Mouse (Mus musculus) embryonic facial prominence, embryonic 13.5 days (tissue): ENCODE data around the gene S100a13. TPM values are rescaled to one million over a fixed set of nuclear protein-coding genes. Genes with fewer than 3 reads are reported as not detected.
A peak's percentile ranks its signal among the peaks of the same experiment; 100 is the strongest.

Experiments used
- ATAC-seq: fragments of 200-750 bp; cut with Nextera tagmentation; 2 replicates; pipeline ENCODE4 v1.8.0; 2017; ENCODE audit warnings: low read depth; ENCODE audit not compliant: insufficient number of reproducible peaks, insufficient read depth, low FRiP score, low TSS enrichment
- H3K27ac ChIP-seq: fragments of 300-500 bp; sonication (generic); 2 replicates; pipeline ENCODE4 v1.5.1; 2015; ENCODE audit warnings: moderate library complexity, mild to moderate bottlenecking, inconsistent platforms
- H3K27me3 ChIP-seq: fragments of 300-500 bp; sonication (generic); 2 replicates; pipeline ENCODE4 v1.6.1; 2015; ENCODE audit warnings: mild to moderate bottlenecking, inconsistent platforms
- H3K36me3 ChIP-seq: fragments of 300-500 bp; sonication (generic); 2 replicates; pipeline ENCODE4 v1.6.1; 2015; ENCODE audit warnings: mild to moderate bottlenecking, inconsistent platforms
- H3K4me1 ChIP-seq: fragments of 300-500 bp; sonication (generic); 2 replicates; pipeline ENCODE4 v1.6.1; 2015; ENCODE audit warnings: inconsistent platforms
- H3K4me2 ChIP-seq: fragments of 300-500 bp; sonication (generic); 2 replicates; pipeline ENCODE4 v1.6.1; 2015; ENCODE audit warnings: moderate library complexity, mild to moderate bottlenecking, inconsistent platforms
- H3K4me3 ChIP-seq: fragments of 300-500 bp; sonication (generic); 2 replicates; pipeline ENCODE4 v1.5.1; 2015; ENCODE audit warnings: mild to moderate bottlenecking, inconsistent platforms
- H3K9ac ChIP-seq: fragments of 300-500 bp; sonication (generic); 2 replicates; pipeline ENCODE4 v1.6.1; 2015; ENCODE audit warnings: mild to moderate bottlenecking, inconsistent platforms
- H3K9me3 ChIP-seq: fragments of 300-500 bp; sonication (generic); 2 replicates; pipeline ENCODE4 v1.6.1; 2016; ENCODE audit warnings: inconsistent platforms
- WGBS: fragments of 180-500 bp; shearing (Covaris S2); methylation state at CpG from one replicate; pipeline ENCODE4 v1.1.7; 2015; ENCODE audit warnings: mixed read lengths; 5-methylcytosine and 5-hydroxymethylcytosine counted together
- polyA plus RNA-seq: library from polyadenylated mRNA; unstranded; fragments of >200 nt; fragmentation: Nextera tagmentation; extraction: Ambion mirVana; gene quantifications from 2 replicates; pipeline ENCODE4 v1.2.1, GENCODE M21; 2015

S100a13 gene
- polyA plus RNA-seq, 1 experiment from 2014 or later, result 24.2 TPM

- no peak overlapping the region for H3K9ac ChIP-seq
- H3K9me3 ChIP-seq, result no peaks in the 10 kb centered on the region
- no peak overlapping the region for H3K4me3 ChIP-seq
- WGBS, result 61% methylated on average over 5 of the region's 5 CpGs
- ATAC-seq, result no peak
- H3K4me2 ChIP-seq, result no peak overlapping the region
- H3K27me3 ChIP-seq, result no peaks in the 10 kb centered on the region
- no peaks in the 10 kb centered on the region for H3K36me3 ChIP-seq
- no peaks in the 10 kb centered on the region for H3K4me1 ChIP-seq
- H3K27ac ChIP-seq, result no peak overlapping the region
Observed at GRCm38 (mm10) chr3:90531713-90532112, 17.5 kb downstream of the S100a13 start.

GRCm38 (mm10) chr3:90535446-90535845 is 21.2 kb downstream of the S100a13 start:
- no peaks in the 10 kb centered on the region for H3K36me3 ChIP-seq
- H3K9me3 ChIP-seq, result no peaks in the 10 kb centered on the region
- no peak for ATAC-seq
- H3K27ac ChIP-seq, result no peak overlapping the region
- 55% methylated on average over 1 of the region's 1 CpGs for WGBS
- no peak overlapping the region for H3K4me2 ChIP-seq
- H3K4me3 ChIP-seq, result no peak overlapping the region
- H3K9ac ChIP-seq, result no peak overlapping the region
- peaks cover 6% of the 10 kb centered on the region; the same call in 1 of the 2 replicates for H3K4me1 ChIP-seq
- H3K27me3 ChIP-seq, result no peaks in the 10 kb centered on the region

- peak within 1 kb of the TSS; percentile 40; the same call in 1 of the 2 replicates for H3K9ac ChIP-seq
- peak within 1 kb of the TSS; percentile 52 for H3K27ac ChIP-seq
- H3K4me1 ChIP-seq, result peaks cover 17% of the 10 kb centered on the region
- WGBS, result 41% methylated on average over 10 of the region's 10 CpGs
- H3K27me3 ChIP-seq, result no peaks in the 10 kb centered on the region
- no peaks in the 10 kb centered on the region for H3K36me3 ChIP-seq
- H3K9me3 ChIP-seq, result no peaks in the 10 kb centered on the region
- H3K4me2 ChIP-seq, result peak within 1 kb of the TSS; percentile 27
- 0 out of 2 replicates have a peak within 1 kb of the TSS, but pooled peaks have one; percentile 1 for H3K4me3 ChIP-seq
- no peak for ATAC-seq
Observed at GRCm38 (mm10) chr3:90537141-90537904, 23.1 kb downstream of the S100a13 start, which contains the start of gene S100a16. Gene S100a16, plus strand, starts transcription at chr3:90537254.

- Histone ChIP-seq H3K9me3 (no peaks in the 10 kb centered on the region), H3K27me3 (no peaks in the 10 kb centered on the region), H3K36me3 (no peaks in the 10 kb centered on the region), H3K4me2 (peak overlapping the region; percentile 27), H3K9ac (peak overlapping the region; percentile 40; the same call in 1 of the 2 replicates), H3K27ac (peak overlapping the region; percentile 52), H3K4me1 (peaks cover 17% of the 10 kb centered on the region), H3K4me3 (0 out of 2 replicates have a peak overlapping the region, but pooled peaks have one; percentile 1)
- WGBS, result 62% methylated on average over 5 of the region's 5 CpGs
- no peak; the same call in 1 of the 2 replicates for ATAC-seq
Observed at GRCm38 (mm10) chr3:90537905-90538296, 23.7 kb downstream of the S100a13 start.

- no peak overlapping the region; the same call in 1 of the 2 replicates for H3K4me3 ChIP-seq
- WGBS, result 52% methylated on average over 4 of the region's 4 CpGs
- H3K27ac ChIP-seq, result peak overlapping the region; percentile 45; the same call in 1 of the 2 replicates
- H3K9me3 ChIP-seq, result no peaks in the 10 kb centered on the region
- ATAC-seq, result no peak
- 0 out of 2 replicates have a peak overlapping the region, but pooled peaks have one; percentile 27 for H3K9ac ChIP-seq
- H3K4me1 ChIP-seq, result peaks cover 17% of the 10 kb centered on the region
- H3K36me3 ChIP-seq, result no peaks in the 10 kb centered on the region
- H3K4me2 ChIP-seq, result peak overlapping the region; percentile 28
- no peaks in the 10 kb centered on the region for H3K27me3 ChIP-seq
Observed at GRCm38 (mm10) chr3:90540904-90541303, 26.7 kb downstream of the S100a13 start.

- 57% methylated on average over 5 of the region's 5 CpGs for WGBS
- no peaks in the 10 kb centered on the region for H3K27me3 ChIP-seq
- ATAC-seq, result no peak
- no peaks in the 10 kb centered on the region for H3K4me1 ChIP-seq
- no peak overlapping the region for H3K27ac ChIP-seq
- H3K4me2 ChIP-seq, result no peak overlapping the region
- H3K4me3 ChIP-seq, result no peak overlapping the region
- H3K9ac ChIP-seq, result no peak overlapping the region
- no peaks in the 10 kb centered on the region for H3K9me3 ChIP-seq
- H3K36me3 ChIP-seq, result no peaks in the 10 kb centered on the region
Observed at GRCm38 (mm10) chr3:90549676-90550420, 35.6 kb downstream of the S100a13 start.

GRCm38 (mm10) chr3:90550421-90550790 is 36.2 kb downstream of the S100a13 start:
- no peaks in the 10 kb centered on the region for H3K4me1 ChIP-seq
- H3K9me3 ChIP-seq, result no peaks in the 10 kb centered on the region
- 90% methylated on average over 2 of the region's 2 CpGs for WGBS
- no peak overlapping the region for H3K4me3 ChIP-seq
- no peak overlapping the region for H3K9ac ChIP-seq
- no peak overlapping the region for H3K27ac ChIP-seq
- no peaks in the 10 kb centered on the region for H3K36me3 ChIP-seq
- no peak for ATAC-seq
- no peak overlapping the region for H3K4me2 ChIP-seq
- no peaks in the 10 kb centered on the region for H3K27me3 ChIP-seq

- no peak for ATAC-seq
- Histone ChIP-seq H3K27ac (no peak overlapping the region), H3K4me2 (no peak overlapping the region), H3K36me3 (no peaks in the 10 kb centered on the region), H3K27me3 (no peaks in the 10 kb centered on the region), H3K4me3 (no peak overlapping the region), H3K9me3 (no peaks in the 10 kb centered on the region), H3K9ac (no peak overlapping the region), H3K4me1 (peaks cover 4% of the 10 kb centered on the region; the same call in 1 of the 2 replicates)
- 71% methylated on average over 2 of the region's 2 CpGs for WGBS
Observed at GRCm38 (mm10) chr3:90552231-90552630, 38.0 kb downstream of the S100a13 start.

GRCm38 (mm10) chr3:90555954-90556353 is 41.7 kb downstream of the S100a13 start:
- Histone ChIP-seq H3K4me3 (no peak overlapping the region), H3K27ac (no peak overlapping the region), H3K27me3 (no peaks in the 10 kb centered on the region), H3K9ac (no peak overlapping the region), H3K4me1 (peaks cover 4% of the 10 kb centered on the region; the same call in 1 of the 2 replicates), H3K36me3 (no peaks in the 10 kb centered on the region), H3K9me3 (no peaks in the 10 kb centered on the region), H3K4me2 (no peak overlapping the region)
- ATAC-seq, result no peak
- WGBS, result 59% methylated on average over 5 of the region's 5 CpGs

GRCm38 (mm10) chr3:90560008-90560628 is 45.9 kb downstream of the S100a13 start, which contains the start of gene S100a3:
Gene S100a3, plus strand, starts transcription at chr3:90560578.
- 71% methylated on average over 6 of the region's 6 CpGs for WGBS
- Histone ChIP-seq H3K27ac (no peak within 1 kb of the TSS), H3K36me3 (no peaks in the 10 kb centered on the region), H3K4me2 (no peak within 1 kb of the TSS), H3K9me3 (no peaks in the 10 kb centered on the region), H3K4me1 (peaks cover 4% of the 10 kb centered on the region; the same call in 1 of the 2 replicates), H3K4me3 (no peak within 1 kb of the TSS), H3K9ac (no peak within 1 kb of the TSS), H3K27me3 (no peaks in the 10 kb centered on the region)
- ATAC-seq, result no peak
